Mouse (Mus musculus): ENCODE data around the gene Boc. TPM values are rescaled to one million over a fixed set of nuclear protein-coding genes. Genes with fewer than 3 reads are reported as not detected.

Boc gene
- polyA plus RNA-seq (2014; fragmentation: Illumina TruSeq; extraction: RNeasy Lipid Tissue Mini Kit (QIAGEN cat#74804); ENCODE audit: insufficient read depth, low read depth, low replicate concordance), result 8.1 TPM

GRCm38 (mm10) chr16:44558471-44559329, at the start of gene Boc:
TSS of gene Boc (minus strand) at chr16:44558897.

Other genes starting within 250 kb of the Boc start
- 1.6 TPM for gene Sidt1, start 225.7 kb downstream of the Boc start, polyA plus RNA-seq (2014; fragmentation: Illumina TruSeq; extraction: RNeasy Lipid Tissue Mini Kit (QIAGEN cat#74804); ENCODE audit: insufficient read depth, low read depth, low replicate concordance)
- gene Spice1, start 211.8 kb downstream of the Boc start, polyA plus RNA-seq (2014; fragmentation: Illumina TruSeq; extraction: RNeasy Lipid Tissue Mini Kit (QIAGEN cat#74804); ENCODE audit: insufficient read depth, low read depth, low replicate concordance), result 9.4 TPM
- 3.9 TPM for gene Cfap44, start 164.1 kb downstream of the Boc start, polyA plus RNA-seq (2014; fragmentation: Illumina TruSeq; extraction: RNeasy Lipid Tissue Mini Kit (QIAGEN cat#74804); ENCODE audit: insufficient read depth, low read depth, low replicate concordance)
- gene Nepro, start 165.4 kb upstream of the Boc start, polyA plus RNA-seq (2014; fragmentation: Illumina TruSeq; extraction: RNeasy Lipid Tissue Mini Kit (QIAGEN cat#74804); ENCODE audit: insufficient read depth, low read depth, low replicate concordance), result 2.6 TPM
- gene Gtpbp8, start 187.5 kb upstream of the Boc start, polyA plus RNA-seq (2014; fragmentation: Illumina TruSeq; extraction: RNeasy Lipid Tissue Mini Kit (QIAGEN cat#74804); ENCODE audit: insufficient read depth, low read depth, low replicate concordance), result 6.8 TPM
- gene Cd200r1, start 206.8 kb upstream of the Boc start, polyA plus RNA-seq (2014; fragmentation: Illumina TruSeq; extraction: RNeasy Lipid Tissue Mini Kit (QIAGEN cat#74804); ENCODE audit: insufficient read depth, low read depth, low replicate concordance), result 2.9 TPM